Mouse (Mus musculus) cerebellum, adult (tissue): Measurements from ENCODE around the gene Chd5.

Source experiments
- ATAC-seq: cut with Nextera tagmentation; 2 replicates; pipeline ENCODE4 v1.9.2; 2017; ENCODE audit warnings: mild to moderate bottlenecking, moderate library complexity, mixed read lengths; ENCODE audit not compliant: insufficient number of reproducible peaks, low FRiP score, low TSS enrichment

Chd5 gene

DNA sequence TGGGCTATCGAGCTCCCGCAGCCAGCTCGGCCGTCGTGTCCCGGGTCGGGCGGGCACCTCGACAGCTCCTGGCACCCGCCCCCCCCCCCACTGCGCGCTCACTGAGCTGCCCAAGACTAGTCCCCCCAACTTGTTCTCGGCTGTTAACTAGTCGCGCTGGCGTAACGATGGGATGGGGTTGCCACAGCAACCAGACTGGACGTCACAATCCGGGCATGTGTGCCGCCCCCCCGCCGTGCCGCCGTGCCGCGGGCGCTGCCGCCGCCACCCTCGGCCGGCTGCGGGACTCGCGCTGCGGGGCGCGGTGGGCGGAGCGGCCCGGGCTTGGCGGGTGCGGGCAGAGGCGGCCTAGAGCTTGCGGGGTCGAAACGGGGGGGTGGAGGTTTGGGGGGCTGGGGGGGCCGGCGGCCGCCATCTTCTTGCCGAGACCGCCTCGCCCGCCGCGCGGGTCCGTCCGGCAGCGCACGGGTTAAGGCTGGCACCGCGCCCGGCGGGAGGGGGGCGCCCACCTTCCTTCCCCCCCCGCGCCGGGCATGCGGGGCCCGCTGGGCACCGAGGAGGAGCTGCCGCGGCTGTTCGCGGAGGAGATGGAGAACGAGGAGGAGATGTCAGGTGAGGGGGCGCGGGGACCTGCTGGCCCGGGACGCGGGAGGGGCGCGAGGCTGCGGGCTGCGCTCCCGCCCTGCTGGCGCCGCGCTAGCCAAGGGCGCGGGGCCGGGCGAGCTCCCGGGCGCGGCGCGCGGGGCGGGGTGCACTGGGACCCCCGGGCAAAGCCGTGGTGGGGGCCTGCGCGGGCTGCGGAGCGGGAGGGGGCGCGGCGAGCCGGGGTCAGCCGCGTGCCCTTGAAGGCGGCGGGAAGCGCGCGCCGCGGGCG lies at the start of gene Chd5:
Gene Chd5, plus strand, starts transcription at position 233 of the 874 bp plus-strand sequence.
- ATAC-seq: no peak; the same call in 1 of the 2 replicates

DNA sequence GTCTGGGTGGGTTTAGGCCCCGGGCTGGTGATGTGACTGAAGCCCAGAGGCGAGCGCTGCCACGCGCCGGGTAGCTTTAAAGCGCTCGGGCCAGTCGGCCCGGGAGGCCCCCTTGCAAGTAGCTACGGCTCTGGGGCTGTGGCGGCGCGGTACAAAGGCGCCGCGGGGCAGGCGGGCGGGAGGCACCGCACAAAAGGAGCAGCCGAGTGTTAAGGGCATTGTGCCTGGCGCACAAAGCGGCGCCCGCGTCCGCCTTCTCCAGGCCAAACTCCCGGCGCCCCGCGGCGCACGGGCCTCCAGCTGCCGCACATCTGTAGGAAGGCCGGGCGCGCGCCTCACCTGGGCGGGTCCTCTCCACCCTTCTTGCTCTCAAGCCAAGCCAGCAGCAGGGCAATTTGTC lies 48.1 kb upstream of the Chd5 start:
- no peak for ATAC-seq

DNA sequence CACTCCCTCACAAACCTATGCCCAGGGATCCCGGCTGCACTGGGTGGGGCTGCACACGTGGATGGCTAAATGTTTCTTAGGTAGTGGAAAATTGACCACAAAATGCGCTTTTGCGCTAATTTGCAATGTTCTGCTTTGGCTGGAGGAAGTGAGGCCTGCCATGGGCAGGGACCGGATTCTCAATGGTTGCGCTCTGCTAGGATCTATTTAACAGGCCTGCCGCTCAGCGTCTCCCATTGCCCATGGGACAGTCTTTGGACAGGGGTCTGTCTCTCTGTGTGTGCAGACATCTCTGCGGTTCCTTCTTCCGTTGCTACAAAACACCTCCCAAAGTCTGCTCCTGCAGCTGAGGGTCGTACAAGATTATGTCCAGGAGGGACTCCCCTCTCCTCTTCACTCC lies 47.5 kb upstream of the Chd5 start:
- no peak for ATAC-seq

DNA sequence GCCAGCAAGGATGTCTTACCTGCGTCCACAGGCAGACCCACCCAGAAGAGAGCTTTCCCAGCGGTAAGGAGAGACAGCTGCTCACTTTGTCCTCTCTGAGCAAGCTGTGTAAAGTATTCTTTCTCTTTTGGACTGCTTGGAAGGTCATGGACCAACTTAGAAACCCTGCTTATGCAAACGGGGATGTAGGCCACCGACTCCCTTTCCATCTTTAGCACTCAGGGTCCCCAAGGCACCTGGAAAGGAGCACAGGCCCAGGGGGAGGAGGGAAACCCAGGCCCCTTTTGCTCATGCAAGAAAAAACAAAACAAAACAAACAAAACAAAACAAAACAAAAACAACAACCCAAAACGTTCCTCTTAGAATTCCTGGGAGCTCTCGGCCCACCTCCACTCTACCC lies 46.9 kb upstream of the Chd5 start, which contains the start of gene Hes3:
Gene Hes3, minus strand, starts transcription at position 101 of the 400 bp plus-strand sequence.
- no peak for ATAC-seq

DNA sequence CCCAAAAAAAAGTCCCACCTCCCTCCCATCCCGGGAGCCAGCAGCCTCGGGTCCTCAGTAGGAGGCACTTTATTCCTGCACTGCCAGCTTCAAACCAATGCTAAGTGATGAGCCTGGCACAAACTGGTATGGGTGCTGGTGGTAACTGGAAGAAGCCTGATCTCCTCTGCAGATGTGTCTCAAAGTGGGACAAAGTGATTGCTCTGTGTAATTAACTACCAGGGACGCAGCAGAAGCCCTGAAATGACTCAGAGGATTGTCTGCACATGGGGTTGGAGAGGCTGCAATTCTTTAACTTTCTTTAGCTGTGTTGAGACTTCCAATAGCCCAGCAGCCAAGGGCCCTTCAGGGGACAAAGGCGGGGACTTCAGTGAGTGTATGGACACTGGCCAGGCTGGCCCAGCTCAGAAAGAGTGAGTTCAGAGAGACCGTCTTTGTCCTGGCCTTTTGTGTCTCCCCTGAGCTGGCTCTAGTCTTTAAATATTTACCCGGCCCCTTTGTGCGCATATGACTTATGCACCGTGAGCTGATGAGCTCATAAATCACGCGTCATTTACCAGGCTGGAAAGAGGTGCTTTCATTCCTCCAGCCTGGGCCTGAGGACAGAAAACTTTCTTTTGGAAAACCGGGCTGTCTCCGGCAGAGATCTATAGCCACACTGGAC lies 46.2 kb upstream of the Chd5 start:
- no peak for ATAC-seq

DNA sequence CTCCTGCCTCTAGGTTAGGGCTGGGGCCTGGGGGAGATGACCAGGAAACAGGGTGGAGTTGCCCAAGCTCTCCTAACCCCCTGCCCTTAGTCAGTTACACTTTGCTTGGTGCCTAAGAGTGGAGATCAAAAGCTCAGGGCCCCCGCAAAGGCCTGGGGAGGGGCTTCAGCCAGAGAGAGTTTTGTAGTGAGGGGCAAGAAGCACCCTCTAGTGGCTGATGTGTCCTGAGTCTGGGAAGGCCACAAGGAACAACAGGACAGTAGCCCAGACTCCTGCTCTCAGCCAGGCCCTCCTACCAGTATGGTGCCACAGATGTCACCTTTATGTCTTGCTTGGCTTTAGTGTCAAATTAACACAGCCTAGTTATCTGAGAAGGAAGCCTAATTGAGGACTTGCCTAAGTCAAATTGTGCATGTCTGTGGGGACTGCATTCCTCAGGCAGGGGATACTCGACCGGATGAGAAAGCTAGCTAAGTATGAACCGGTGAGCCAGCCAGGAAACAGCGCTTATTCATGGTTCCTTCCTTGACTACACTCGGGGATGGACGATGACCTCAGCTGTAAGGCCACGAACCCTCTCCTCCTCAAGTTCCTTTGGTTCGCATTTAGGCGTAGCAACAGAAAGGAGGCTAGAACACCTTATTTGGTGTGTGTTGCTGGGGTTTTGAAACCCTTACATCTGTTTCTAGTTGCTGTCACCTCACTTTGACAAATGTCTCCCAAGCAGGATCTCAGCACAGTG lies 44.1 kb upstream of the Chd5 start:
- ATAC-seq: no peak

DNA sequence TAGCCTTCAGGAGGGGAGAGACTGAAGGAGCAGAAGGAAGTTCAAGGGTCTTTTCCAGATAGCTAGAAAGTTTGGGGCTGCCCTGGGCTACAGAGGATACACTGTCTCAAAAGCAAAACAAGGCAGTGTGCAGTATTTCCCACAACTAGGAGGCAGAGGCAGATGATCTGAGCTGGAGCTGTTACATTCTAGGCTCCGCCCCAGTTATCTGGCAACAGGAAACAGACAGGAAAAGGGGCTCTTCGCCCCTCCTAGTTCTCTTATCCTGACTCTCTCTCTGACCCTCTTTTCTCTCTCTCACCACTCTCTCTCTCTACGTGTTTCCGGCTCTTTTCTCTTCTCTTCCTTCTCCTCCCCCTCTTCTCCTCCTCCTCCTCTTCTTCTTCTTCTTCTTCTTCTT lies 42.5 kb upstream of the Chd5 start:
- ATAC-seq: no peak

DNA sequence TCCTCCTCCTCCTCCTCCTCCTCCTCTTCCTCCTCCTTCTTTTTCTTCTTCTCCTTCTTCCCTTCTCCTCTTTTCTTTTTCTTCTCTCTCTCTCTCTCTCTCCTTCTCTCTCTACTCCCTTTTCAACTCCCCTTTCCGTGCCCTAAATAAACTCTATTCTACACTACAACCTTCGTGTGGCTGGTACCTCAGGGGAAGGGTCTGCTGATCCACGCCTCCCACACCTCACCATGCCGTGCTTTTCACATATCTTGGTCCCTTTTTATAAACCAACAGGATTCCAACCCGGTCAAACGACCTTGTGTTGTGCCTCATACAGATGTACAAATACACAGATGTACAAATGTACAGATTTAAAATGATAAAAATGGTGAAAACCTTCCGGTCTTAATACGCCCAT lies 42.1 kb upstream of the Chd5 start:
- ATAC-seq: no peak

DNA sequence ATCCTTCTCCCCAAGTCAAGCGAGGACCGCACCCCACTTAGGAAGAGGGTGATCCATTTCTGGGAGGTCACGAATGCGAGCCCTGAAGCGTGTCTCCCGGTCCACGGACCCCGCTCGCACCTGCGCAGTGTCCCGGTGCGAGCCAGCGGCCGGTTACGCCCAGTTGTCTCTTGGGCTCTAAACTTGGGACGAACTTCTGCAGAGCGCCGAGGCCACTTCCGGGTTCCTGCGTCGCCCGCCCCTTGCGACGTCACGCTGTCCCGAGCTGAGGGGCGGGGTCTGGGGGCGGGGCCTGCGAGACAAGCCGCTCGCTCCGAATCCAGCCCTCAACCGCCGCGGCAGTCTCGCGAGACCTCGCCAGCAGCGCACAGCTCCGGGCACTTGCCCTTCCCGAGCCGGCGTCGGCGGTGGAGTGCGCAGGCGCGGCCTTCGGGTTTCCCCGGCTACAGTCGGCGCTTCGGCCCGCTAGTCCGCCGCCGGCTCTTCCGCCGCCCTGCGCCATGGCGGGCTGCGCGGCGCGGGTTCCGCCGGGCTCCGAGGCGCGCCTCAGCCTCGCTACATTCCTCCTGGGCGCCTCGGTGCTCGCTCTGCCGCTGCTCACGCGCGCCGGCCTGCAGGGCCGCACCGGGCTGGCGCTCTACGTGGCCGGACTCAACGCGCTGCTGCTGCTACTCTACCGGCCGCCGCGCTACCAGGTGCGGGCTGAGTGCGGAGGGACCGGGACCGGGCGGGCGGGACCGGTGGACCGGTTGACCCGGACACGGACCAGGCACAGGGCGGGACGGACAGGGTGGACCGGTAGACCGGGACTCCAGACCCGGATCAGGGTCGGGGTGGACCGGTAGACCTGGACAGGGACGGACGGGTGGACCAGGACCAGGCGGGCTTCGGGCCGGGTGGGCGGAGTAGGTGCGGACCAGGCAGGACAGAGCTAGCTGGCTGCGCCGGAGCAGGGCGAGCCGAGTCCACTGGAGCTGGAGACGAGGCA lies 41.3 kb upstream of the Chd5 start, which contains the start of gene Icmt:
Gene Icmt, plus strand, starts transcription at position 354 of the 988 bp plus-strand sequence.
- ATAC-seq: peak; percentile 89

DNA sequence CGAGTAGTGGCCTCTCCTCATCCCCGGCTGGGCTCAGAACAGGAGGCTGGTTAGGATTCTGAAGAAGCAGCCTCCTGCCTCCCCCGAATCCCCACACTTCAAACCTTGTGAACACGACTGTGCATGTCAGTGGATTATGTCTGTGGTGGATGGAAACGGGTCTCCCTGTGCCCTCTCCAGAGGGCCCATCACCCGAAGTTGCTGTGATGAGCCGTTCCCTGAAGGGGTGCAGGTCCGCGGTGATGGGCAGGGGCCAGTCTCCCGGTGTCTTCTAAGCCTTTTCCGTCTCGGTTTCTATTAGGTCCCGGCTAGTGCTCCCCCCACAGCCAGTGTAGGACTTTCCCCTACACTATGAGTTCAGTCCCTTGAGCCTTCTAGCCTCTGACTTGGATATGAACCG lies 39.6 kb upstream of the Chd5 start:
- ATAC-seq: no peak

DNA sequence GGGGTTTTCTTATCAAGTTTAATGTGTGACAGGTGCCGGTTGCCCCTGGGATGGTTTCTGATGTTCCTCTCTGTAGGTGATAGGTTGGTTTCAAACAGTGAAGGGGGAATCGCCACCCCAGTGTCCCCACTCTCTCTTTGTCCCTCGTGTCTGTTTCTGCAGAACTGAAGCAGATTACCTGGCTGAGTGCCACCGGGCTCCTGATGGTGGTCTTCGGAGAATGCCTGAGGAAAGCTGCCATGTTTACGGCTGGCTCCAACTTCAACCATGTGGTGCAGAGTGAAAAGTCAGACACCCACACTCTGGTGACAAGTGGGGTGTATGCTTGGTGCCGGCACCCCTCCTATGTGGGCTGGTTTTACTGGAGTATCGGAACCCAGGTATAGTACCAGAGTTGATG lies 38.1 kb upstream of the Chd5 start:
- ATAC-seq: no peak

DNA sequence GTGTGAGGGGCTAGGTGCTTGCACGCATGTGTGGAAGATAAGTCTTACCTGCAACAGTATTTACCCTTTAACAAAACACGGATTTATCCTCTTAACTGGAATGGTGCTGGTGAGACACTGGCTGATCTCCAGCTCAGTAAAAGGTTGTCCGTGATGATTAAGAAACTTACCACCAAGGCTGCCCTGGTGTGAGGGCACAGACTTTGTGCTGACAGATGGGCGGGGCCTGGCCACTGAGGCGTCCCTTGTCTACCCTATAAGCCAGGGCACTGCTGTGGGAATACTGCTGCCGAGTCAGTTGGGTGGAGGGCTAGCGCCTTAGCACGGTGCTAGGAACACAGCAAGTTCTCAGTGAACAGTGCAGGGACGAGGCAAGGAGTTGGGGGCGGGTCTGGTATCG lies 36.4 kb upstream of the Chd5 start:
- ATAC-seq: no peak

DNA sequence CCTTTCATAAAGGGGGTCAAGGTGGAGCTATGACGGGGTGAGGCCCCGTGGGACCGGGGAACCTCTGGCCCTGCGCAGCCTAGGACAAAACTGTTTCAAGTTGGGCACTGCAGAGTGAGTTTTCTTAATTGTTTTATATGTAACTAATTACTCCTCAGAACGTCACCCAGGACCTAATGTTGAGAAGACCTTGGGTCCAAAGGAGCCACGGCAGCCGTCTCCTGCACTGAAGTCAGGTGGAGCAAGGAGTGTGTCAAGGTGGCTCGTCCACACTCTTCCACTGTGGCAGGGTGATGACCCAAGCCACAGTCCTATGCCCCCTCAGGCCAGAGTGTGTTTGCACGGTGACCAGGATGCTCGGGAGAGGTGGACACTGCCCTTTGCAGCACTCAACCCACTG lies 35.3 kb upstream of the Chd5 start:
- no peak for ATAC-seq

DNA sequence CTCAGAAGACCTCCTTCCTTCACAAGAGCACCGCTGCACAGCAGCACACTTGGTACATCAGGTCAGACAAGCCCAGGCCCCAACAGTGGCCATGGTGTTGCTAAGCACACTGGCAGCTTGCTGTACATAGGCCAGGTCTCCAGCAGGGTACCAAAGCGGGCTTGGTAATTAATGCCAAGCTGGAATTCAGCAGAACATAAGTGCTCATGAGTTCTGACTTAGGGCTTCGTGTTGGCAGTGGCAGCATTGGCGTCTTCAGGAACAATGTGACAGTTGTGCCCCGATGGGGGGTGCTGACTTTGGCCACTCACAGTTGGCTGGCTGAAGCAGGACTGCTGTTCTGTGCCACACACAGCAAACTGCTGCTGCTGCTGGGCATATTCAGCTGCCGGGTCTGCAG lies 33.8 kb upstream of the Chd5 start:
- ATAC-seq: no peak

DNA sequence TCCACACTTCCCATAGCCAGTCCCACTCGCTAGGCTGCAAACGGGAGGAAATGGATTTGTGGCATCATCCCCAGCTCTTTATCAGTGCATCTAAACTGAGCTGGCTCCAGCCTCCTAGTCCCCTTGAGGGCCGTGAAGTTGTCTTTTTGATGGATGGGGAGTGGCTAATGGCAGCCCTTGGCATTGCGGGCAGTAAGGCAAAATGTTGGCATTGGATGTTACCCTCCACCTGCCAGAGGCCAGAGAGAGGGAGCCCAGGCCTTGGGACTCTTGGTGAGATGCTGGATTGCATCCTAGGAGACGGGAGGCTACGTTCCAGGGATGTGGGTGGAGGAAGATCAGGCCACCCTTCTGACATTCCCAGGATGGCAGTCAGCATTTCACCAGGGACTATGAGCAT lies 32.5 kb upstream of the Chd5 start:
- ATAC-seq: 0 out of 2 replicates have a peak, but pooled peaks have one; percentile 11

DNA sequence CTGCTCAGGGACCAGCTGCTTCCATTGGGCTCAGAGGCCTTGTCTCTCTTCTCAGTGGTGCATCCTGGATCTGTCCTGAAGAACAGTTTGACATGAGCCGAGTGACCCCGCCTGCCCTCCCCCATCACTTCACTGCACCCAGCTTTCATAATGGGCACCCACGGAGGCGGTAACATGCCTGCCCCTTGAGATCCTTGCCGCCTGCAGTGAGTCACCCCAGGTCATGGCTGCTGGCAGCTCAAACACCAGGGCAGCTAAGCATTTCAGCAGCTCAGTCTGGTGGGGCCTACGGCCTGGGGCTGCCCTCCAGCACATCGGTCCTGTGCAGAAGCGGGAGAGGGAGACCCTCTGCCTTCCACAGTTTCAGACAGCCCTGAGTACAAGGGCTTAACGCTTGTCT lies 30.9 kb upstream of the Chd5 start:
- no peak for ATAC-seq

DNA sequence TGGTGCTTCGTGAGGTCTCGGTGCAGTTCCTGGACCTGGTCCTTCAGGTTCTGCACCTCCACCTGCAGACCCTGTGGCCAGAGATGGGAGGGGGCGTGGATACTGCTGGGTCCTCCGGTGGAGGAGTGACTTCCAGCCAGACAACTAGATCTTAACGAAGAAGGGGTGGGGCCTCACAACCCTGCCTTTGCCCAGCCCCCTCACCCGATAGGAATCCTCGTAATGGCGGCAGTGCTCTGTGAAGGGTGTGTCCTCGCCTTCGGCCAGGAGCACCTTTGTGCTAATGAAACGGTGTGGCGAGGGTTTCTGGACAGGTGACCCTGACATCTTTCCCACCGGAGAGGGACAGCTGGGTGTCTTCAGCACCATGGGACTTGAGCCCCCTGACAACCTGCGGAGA lies 26.3 kb upstream of the Chd5 start:
- ATAC-seq: no peak

DNA sequence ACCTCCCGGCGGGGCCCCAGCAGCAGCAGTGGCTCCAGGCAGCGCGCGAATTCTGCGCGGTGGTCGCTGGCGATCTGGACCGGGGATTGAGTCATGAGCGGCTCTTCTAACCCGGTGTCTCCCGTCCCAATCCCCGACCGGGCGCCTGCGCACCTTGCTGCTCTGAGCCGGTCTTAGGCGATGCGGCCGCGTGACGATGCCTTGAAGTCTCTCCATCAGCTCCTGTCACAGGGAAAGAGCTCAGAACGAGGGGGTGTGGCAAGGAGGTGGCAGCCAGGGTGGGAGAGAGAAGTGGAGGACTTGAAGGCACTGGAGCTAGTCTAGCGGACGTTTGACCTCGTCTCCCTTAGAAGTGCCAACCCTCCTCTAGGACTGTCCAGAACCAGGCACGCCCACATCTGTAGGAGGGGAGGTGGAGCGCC lies 25.2 kb upstream of the Chd5 start:
- ATAC-seq: no peak

DNA sequence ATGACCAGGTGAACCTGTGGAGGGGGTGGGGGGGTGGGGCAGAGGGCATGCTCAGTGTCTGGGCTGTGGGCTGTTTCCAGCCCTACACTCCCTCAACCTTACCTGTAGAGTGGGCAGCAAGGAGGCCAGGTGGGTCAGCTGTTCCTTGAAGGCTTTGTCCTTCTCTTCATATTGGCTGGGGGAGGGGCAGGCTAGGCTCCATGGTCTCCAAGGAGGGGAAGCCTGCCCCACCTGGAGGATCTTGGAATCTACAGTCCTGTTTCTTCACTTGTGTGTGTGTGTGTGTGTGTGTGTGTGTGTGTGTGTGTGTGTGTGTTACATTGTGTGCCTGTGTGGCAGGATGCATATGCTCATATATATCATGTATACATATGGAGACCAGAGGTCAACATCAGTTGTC lies 24.5 kb upstream of the Chd5 start:
- ATAC-seq: no peak
